Mouse (Mus musculus) WW6 (cell line): Measurements from ENCODE around the gene Nhs.

ENCODE experiments used
- DNase-seq: peaks from one replicate; pipeline ENCODE4 v3.0.0-alpha.2; 2013; ENCODE audit warnings: low read depth, low spot score

Nhs gene

GRCm38 (mm10) chrX:161943098-161943680 is 216.3 kb downstream of the Nhs start:
- no peak for DNase-seq

GRCm38 (mm10) chrX:161940696-161941095 is 218.8 kb downstream of the Nhs start:
- no peak for DNase-seq

GRCm38 (mm10) chrX:161926683-161927053 is 232.9 kb downstream of the Nhs start:
- no peak for DNase-seq

- peak; percentile 55 for DNase-seq
Measured at GRCm38 (mm10) chrX:161925973-161926682, 233.4 kb downstream of the Nhs start.

GRCm38 (mm10) chrX:161922655-161923054 is 236.9 kb downstream of the Nhs start:
- DNase-seq, result no peak

DNA sequence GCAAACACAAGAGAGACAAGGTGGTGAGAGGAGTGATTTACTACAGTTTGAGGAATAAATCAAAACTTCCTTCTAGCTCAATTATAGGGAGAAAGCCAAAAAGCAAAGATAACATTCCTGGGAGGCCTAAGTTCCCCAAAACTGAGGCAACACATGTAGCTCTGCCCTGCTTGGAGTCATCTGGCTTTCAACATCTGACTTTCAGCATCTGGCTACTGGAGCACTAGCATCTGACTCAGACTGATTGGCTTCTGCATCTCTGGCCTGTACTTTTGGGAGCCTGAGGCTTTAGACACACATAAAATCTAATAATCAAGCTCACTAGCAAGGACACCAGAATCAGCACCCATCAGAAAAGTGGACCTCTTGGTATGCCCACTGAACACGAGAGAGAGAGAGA is 237.9 kb downstream of the Nhs start:
- no peak for DNase-seq

DNA sequence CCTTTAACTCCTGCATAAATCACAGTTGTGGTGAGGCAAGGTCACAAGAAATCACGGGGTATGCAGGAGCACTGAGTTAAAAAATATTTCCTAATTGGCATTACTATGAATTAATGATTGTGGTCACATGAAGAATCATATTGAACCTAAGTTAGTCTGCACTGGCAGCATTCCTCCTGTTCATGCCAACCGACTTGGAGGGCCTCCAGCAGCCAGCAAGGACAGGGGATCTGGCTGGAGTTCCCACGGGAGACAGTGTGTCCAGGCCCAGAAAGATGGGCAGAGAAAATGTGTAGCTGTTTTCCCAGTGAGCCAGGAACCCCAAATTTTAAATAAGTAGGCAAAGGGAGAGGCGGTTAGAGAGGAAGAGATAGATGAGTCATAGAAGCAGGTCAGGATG is 249.6 kb downstream of the Nhs start:
- no peak for DNase-seq

DNA sequence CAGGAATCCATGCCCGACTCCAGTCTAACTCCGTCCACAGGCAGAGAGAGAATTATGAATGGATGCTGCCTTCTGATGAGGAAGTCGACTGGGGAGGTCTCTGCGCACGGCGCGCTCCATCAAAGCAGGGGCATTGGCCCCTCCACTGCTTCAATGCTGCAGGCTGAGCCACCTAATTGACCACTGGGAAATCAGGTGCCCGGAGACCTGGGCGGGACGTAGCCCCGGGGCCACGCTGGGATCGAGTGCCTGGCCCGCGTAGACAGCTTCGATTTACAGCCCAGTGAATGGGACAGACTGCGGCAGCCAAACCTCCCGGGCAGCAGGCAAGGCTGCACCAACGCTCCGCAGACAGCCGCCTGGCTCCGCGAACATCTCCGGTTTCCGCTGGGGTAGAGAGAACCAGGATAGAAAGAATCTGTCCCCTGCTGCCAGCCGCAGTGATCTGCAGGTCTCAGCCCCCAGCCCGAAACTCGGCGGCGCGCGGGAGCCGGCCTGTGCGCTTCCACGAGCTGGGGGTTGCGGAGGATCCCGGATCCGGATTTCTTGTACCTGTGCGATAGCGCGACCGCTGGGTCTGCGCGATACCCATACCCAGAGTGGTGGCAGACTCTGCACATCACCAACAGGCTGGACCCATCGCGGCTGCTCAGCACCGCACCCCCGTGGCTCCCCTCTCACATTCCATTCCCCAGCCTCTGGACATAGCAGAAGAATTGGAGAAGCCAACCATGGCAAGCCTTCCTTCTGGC is 250.7 kb downstream of the Nhs start:
- DNase-seq, result peak; percentile 26

- no peak for DNase-seq
Measured at GRCm38 (mm10) chrX:161907595-161908592, 251.6 kb downstream of the Nhs start.

GRCm38 (mm10) chrX:161894442-161894841 is 265.1 kb downstream of the Nhs start:
- DNase-seq, result no peak

DNA sequence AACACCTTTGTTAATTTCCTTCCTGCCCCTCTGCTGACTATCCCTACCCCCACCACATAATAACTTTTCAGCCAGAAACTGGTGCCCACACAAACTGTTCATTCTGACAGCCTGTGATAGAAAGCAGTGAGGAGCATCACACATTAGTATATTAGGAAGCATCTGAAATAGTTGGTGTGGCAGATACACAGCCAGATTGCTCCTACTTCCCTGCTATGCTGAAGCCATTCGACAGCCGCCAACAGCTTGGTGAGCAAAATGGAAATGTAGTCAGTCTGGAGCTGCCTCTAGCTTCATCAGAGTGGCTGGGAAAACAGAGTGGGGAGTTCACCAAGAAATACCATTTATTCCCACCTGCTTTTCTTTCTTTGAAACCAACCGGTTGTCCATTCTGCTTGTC is 275.9 kb downstream of the Nhs start:
- no peak for DNase-seq

DNA sequence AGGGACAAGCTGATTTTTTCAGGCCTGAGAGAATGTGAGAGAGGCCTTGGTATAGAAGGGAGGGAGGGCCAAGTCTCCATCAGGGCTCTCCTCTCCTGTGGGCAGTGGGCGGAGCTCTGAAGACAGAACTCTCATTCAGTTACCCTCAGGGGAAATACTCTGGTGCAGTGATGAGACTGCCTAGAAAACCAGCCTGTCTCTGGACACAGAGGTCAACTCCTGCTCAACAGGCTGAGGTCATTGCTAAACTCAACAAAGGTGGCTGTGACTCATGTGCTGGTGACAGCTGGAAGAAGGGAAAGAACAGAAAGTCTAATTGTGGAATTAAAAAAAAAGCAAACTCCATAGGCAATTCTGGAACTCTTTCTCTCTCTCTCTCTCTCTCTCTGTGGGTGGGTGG is 282.4 kb downstream of the Nhs start:
- no peak for DNase-seq

GRCm38 (mm10) chrX:161873511-161873910 is 286.0 kb downstream of the Nhs start:
- DNase-seq, result no peak

GRCm38 (mm10) chrX:161871306-161871705 is 288.2 kb downstream of the Nhs start:
- DNase-seq, result no peak

- DNase-seq, result no peak
Measured at GRCm38 (mm10) chrX:161855630-161856029, 303.9 kb downstream of the Nhs start.

GRCm38 (mm10) chrX:161853626-161854312 is 305.8 kb downstream of the Nhs start:
- DNase-seq, result no peak

DNA sequence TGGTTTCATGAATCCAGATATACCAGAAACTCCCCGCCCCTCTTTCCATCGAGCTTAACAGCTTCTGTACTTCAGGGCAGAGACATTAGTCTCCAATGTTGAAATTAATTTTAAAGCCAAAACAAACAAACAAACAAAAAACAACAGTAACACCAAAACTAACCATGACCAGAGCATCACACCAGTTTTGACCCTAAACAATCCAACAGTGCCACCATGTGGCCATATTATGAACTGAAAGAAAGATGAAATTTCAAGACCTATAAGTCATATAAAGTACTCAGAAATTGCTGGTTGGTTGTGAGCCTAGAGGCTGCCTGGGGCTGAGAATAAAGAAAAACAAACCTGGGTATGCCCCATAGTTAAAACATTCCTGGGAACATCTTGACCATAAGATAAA is 333.3 kb downstream of the Nhs start:
- DNase-seq, result peak; percentile 0

- DNase-seq, result no peak
Measured at GRCm38 (mm10) chrX:161790182-161790581, 369.3 kb downstream of the Nhs start.
